8 mouse cellular contexts compared by ENCODE assay signal in the genomic region with DNA sequence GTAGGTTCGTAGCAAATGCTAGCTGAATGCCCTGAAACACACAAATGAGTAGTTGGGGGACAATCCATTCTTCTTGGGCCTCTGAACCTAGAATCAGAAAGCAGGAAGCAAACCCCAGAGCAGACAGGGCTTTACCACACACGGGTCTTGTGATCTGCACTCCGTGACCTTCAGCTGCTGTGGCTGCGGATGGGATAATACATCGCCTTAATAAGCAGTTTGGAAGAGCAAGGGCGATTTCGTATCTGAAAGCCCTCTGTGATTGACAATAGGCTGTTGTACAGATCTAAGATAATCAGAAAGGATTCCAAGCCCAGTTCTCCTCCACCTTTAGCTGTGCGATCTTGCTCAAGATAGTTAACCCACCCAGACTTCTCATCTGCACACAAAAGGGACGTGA. TPM values are rescaled to one million over a fixed set of nuclear protein-coding genes. Genes with fewer than 3 reads are reported as not detected.
DNase-seq lines count a peak whose midpoint lies in the region; ATAC-seq and TF ChIP-seq lines count a peak whose summit lies in the region.

No protein-coding gene starts in this region.

- H3K9ac ChIP-seq in kidney, embryonic 15.5 days, result no peak overlapping the region

- no peak overlapping the region for H3K27ac ChIP-seq in thymus, adult 2 months (ENCODE audit: control insufficient read depth, insufficient read depth, low read length)
- H3K27ac ChIP-seq in kidney, embryonic 15.5 days, result peak overlapping the region; percentile 93

- no peaks in the 10 kb centered on the region for H3K9me3 ChIP-seq in kidney, embryonic 15.5 days (replicated peaks)

- DNase-seq in adrenal gland, adult (ENCODE audit: inconsistent age in 2 of 2, low spot score in 1 of 2), result peak; percentile 26 to 70
- no peak for DNase-seq in adrenal gland, postnatal 25 days
- DNase-seq in thymus, adult 2 months, result peak; percentile 12
- DNase-seq in thymus, postnatal 10 days (ENCODE audit: low spot score in 2 of 2), result no peak
- peak; percentile 33 for DNase-seq in thymus, postnatal 4 days
- DNase-seq in MN1 (ENCODE audit: low spot score), result no peak
- no peak for DNase-seq in ovary, postnatal 10 days (ENCODE audit: low spot score)

- peaks cover 41% of the 10 kb centered on the region for H3K4me1 ChIP-seq in thymus, adult 2 months (replicated peaks; ENCODE audit: control insufficient read depth, insufficient read depth, low read length)
- peaks cover 57% of the 10 kb centered on the region for H3K4me1 ChIP-seq in kidney, embryonic 15.5 days

- no peak for TF ChIP-seq CTCF in thymus, adult 2 months (IDR thresholded peaks at IDR 0.05; ENCODE audit: borderline replicate concordance, control insufficient read depth, extremely low read depth, insufficient read depth, low read length, poor library complexity)

- no peaks in the 10 kb centered on the region for H3K27me3 ChIP-seq in thymus, adult 2 months (ENCODE audit: control insufficient read depth, insufficient read depth, low read length)
- H3K27me3 ChIP-seq in kidney, embryonic 15.5 days, result no peaks in the 10 kb centered on the region

- no peak for TF ChIP-seq POLR2A in thymus, adult 2 months (IDR thresholded peaks at IDR 0.05; ENCODE audit: control insufficient read depth, extremely low read depth, insufficient read depth, low read length, poor library complexity)

- H3K4me3 ChIP-seq in thymus, adult 2 months (ENCODE audit: control insufficient read depth, insufficient read depth, low read length), result no peak overlapping the region
- no peak overlapping the region for H3K4me3 ChIP-seq in kidney, embryonic 15.5 days (replicated peaks)

- no peak overlapping the region for H3K4me2 ChIP-seq in kidney, embryonic 15.5 days

- no peaks in the 10 kb centered on the region for H3K36me3 ChIP-seq in thymus, adult 2 months (ENCODE audit: control insufficient read depth, insufficient read depth, low read length)
- no peaks in the 10 kb centered on the region for H3K36me3 ChIP-seq in kidney, embryonic 15.5 days

- ATAC-seq in kidney, embryonic 15.5 days (replicated peaks; ENCODE audit: low FRiP score), result no peak

- 15% methylated on average over 9 of the region's 9 CpGs for WGBS in thymus, adult 2 months
- 28% methylated on average over 9 of the region's 9 CpGs for WGBS in kidney, embryonic 15.5 days

RNA-seq across cellular contexts. Expression of gene Zfp36l1, which starts 52.5 kb away (rescaled TPM):
- total RNA-seq in adrenal gland, postnatal 25 days (2021), result 225 TPM in 2 replicates
- 253 and 297 TPM in 2 replicates for polyA plus RNA-seq in thymus, adult 2 months (2012; rRNA removed)
- polyA plus RNA-seq in kidney, embryonic 15.5 days (2015; fragmentation: Nextera tagmentation; extraction: Ambion mirVana), result 136 and 154 TPM in 2 replicates

Comparison
In these comparisons a context has a peak if more than half of its experiments do, and no peak if none do; other contexts are left out.
1. DNase-seq: peak in adrenal gland, adult (2 of 2), thymus, adult 2 months (single experiment) and thymus, postnatal 4 days (single experiment); none in adrenal gland, postnatal 25 days (single experiment), thymus, postnatal 10 days (0 of 2), MN1 (single experiment) and ovary, postnatal 10 days (single experiment).